ENCODE assay signal across 24 mouse cellular contexts in the genomic region with DNA sequence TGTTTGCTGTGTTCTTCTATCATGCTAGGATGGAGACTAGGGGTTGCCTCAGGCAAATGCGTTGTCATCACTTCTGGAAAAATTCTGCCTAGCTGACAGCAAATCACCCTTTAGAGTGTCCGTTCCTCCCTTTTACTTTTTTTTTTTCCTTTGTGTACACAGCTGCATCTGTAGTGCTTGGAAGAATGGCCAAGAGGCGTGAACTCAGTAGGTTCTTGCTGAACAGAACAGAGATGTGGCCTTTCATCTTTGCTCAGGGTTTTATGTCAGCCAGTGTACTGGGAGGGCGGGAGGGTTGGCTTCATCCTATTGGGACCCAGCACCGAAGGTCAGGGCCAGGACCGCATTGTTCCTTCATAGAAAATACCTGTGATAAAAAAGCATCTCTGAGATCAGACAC. TPM values are rescaled to one million over a fixed set of nuclear protein-coding genes. Genes with fewer than 3 reads are reported as not detected.
DNase-seq lines count a peak whose midpoint lies in the region; ATAC-seq and TF ChIP-seq lines count a peak whose summit lies in the region.
"Had no signal": no experiment of that assay in that cellular context is flagged by ENCODE, and none has a peak within 500 bp of the region (broad histone marks: within the 10 kb centered on the region; RNA-seq: fewer than 3 reads in every experiment).

No protein-coding gene starts in this region.

- TF ChIP-seq EP300 in lung, postnatal 0 days (IDR thresholded peaks at IDR 0.05): no peak

- no peak overlapping the region for H3K4me3 ChIP-seq in forebrain, embryonic 14.5 days (ENCODE audit: low read depth, low read length)
- no peak overlapping the region for H3K4me3 ChIP-seq in forebrain, embryonic 15.5 days
- no peak overlapping the region for H3K4me3 ChIP-seq in lung, embryonic 14.5 days (ENCODE audit: low read depth, low read length)
- H3K4me3 ChIP-seq in lung, adult 2 months (replicated peaks; ENCODE audit: extremely low read depth, low read depth, low read length): no peak overlapping the region
- H3K4me3 ChIP-seq in lung, postnatal 0 days (ENCODE audit: low read depth, low read length): no peak overlapping the region
- H3K4me3 ChIP-seq in kidney, embryonic 16.5 days (ENCODE audit: low read length): no peak overlapping the region
- H3K4me3 ChIP-seq: embryonic facial prominence, embryonic 12.5 days; embryonic facial prominence, embryonic 15.5 days; heart, adult 2 months; heart, embryonic 10.5 days; heart, embryonic 13.5 days; hindbrain, embryonic 12.5 days; hindbrain, embryonic 15.5 days had no signal

- H3K9ac ChIP-seq in forebrain, embryonic 14.5 days (ENCODE audit: low read length): no peak overlapping the region
- H3K9ac ChIP-seq in forebrain, embryonic 15.5 days (replicated peaks): no peak overlapping the region
- H3K9ac ChIP-seq in lung, embryonic 14.5 days: no peak overlapping the region
- no peak overlapping the region for H3K9ac ChIP-seq in lung, postnatal 0 days (replicated peaks; ENCODE audit: low read depth)
- no peak overlapping the region for H3K9ac ChIP-seq in kidney, embryonic 16.5 days (replicated peaks; ENCODE audit: low read length)
- H3K9ac ChIP-seq: embryonic facial prominence, embryonic 12.5 days; embryonic facial prominence, embryonic 15.5 days; heart, embryonic 13.5 days; hindbrain, embryonic 12.5 days; hindbrain, embryonic 15.5 days had no signal

- 78% methylated on average over 6 of the region's 6 CpGs for WGBS in forebrain, embryonic 14.5 days
- 77% methylated on average over 6 of the region's 6 CpGs for WGBS in forebrain, embryonic 15.5 days
- 49% methylated on average over 6 of the region's 6 CpGs for WGBS in lung, embryonic 14.5 days
- WGBS in lung, adult 2 months: 61% methylated on average over 6 of the region's 6 CpGs
- 44% methylated on average over 6 of the region's 6 CpGs for WGBS in lung, postnatal 0 days
- 59% methylated on average over 6 of the region's 6 CpGs for WGBS in kidney, embryonic 16.5 days

- no peaks in the 10 kb centered on the region for H3K36me3 ChIP-seq in forebrain, embryonic 14.5 days (ENCODE audit: control insufficient read depth, insufficient read depth, low read length)
- no peaks in the 10 kb centered on the region for H3K36me3 ChIP-seq in forebrain, embryonic 15.5 days
- no peaks in the 10 kb centered on the region for H3K36me3 ChIP-seq in lung, embryonic 14.5 days (ENCODE audit: insufficient read depth)
- no peaks in the 10 kb centered on the region for H3K36me3 ChIP-seq in lung, postnatal 0 days (ENCODE audit: insufficient read depth, low read length)
- no peaks in the 10 kb centered on the region for H3K36me3 ChIP-seq in kidney, embryonic 16.5 days (ENCODE audit: insufficient read depth, low read length)
- H3K36me3 ChIP-seq: embryonic facial prominence, embryonic 12.5 days; embryonic facial prominence, embryonic 15.5 days; G1E; heart, embryonic 13.5 days had no signal

- no peaks in the 10 kb centered on the region for H3K27me3 ChIP-seq in forebrain, embryonic 14.5 days (replicated peaks; ENCODE audit: control insufficient read depth, insufficient read depth, low read length)
- H3K27me3 ChIP-seq in forebrain, embryonic 15.5 days: no peaks in the 10 kb centered on the region
- H3K27me3 ChIP-seq in lung, embryonic 14.5 days (ENCODE audit: insufficient read depth, low read length): no peaks in the 10 kb centered on the region
- no peaks in the 10 kb centered on the region for H3K27me3 ChIP-seq in lung, postnatal 0 days (replicated peaks; ENCODE audit: insufficient read depth, low read length)
- H3K27me3 ChIP-seq in kidney, embryonic 16.5 days (ENCODE audit: insufficient read depth, low read length): no peaks in the 10 kb centered on the region
- H3K27me3 ChIP-seq: embryonic facial prominence, embryonic 12.5 days; embryonic facial prominence, embryonic 15.5 days; heart, embryonic 13.5 days; hindbrain, embryonic 12.5 days; hindbrain, embryonic 15.5 days; Patski had no signal

- H3K9me3 ChIP-seq in forebrain, embryonic 14.5 days (replicated peaks; ENCODE audit: control insufficient read depth, low read length): no peaks in the 10 kb centered on the region
- H3K9me3 ChIP-seq in forebrain, embryonic 15.5 days: no peaks in the 10 kb centered on the region
- no peaks in the 10 kb centered on the region for H3K9me3 ChIP-seq in lung, embryonic 14.5 days (ENCODE audit: low read depth, low read length)
- no peaks in the 10 kb centered on the region for H3K9me3 ChIP-seq in lung, postnatal 0 days (ENCODE audit: low read length)
- no peaks in the 10 kb centered on the region for H3K9me3 ChIP-seq in kidney, embryonic 16.5 days (ENCODE audit: low read length)
- H3K9me3 ChIP-seq: embryonic facial prominence, embryonic 12.5 days; embryonic facial prominence, embryonic 15.5 days; heart, embryonic 10.5 days; heart, embryonic 13.5 days; hindbrain, embryonic 12.5 days; hindbrain, embryonic 15.5 days had no signal

- no peaks in the 10 kb centered on the region for H3K4me1 ChIP-seq in forebrain, embryonic 14.5 days (ENCODE audit: control insufficient read depth, insufficient read depth, low read length)
- H3K4me1 ChIP-seq in forebrain, embryonic 15.5 days: no peaks in the 10 kb centered on the region
- H3K4me1 ChIP-seq in lung, embryonic 14.5 days (ENCODE audit: insufficient read depth): no peaks in the 10 kb centered on the region
- H3K4me1 ChIP-seq in lung, adult 2 months (ENCODE audit: control insufficient read depth, insufficient read depth, low read length): no peaks in the 10 kb centered on the region
- H3K4me1 ChIP-seq in lung, postnatal 0 days (ENCODE audit: insufficient read depth, low read depth, low read length): no peaks in the 10 kb centered on the region; the same call in 1 of the 2 replicates
- no peaks in the 10 kb centered on the region for H3K4me1 ChIP-seq in kidney, embryonic 16.5 days (ENCODE audit: insufficient read depth, low read length)
- H3K4me1 ChIP-seq: embryonic facial prominence, embryonic 12.5 days; hindbrain, embryonic 12.5 days; hindbrain, embryonic 15.5 days had no signal

- DNase-seq in forebrain, embryonic 14.5 days (ENCODE audit: low spot score): peak; percentile 13
- DNase-seq in lung, embryonic 14.5 days: peak; percentile 16
- DNase-seq in lung, adult 2 months: no peak
- no peak for DNase-seq in lung, postnatal 0 days (ENCODE audit: low spot score)
- no peak for DNase-seq in lung, adult 18-20 months
- DNase-seq in 3T3-L1 (ENCODE audit: low read depth, low spot score): peak; percentile 9
- DNase-seq: B cell, adult 2 months; cerebellum, adult 11 months; gastrocnemius, postnatal 36 days had no signal

- TF ChIP-seq POLR2A in lung, adult 2 months (IDR thresholded peaks at IDR 0.05; ENCODE audit: borderline replicate concordance, extremely low read depth, low read depth, low read length): no peak

- no peak overlapping the region for H3K27ac ChIP-seq in forebrain, embryonic 14.5 days (ENCODE audit: low read depth, low read length)
- no peak overlapping the region for H3K27ac ChIP-seq in forebrain, embryonic 15.5 days (replicated peaks)
- no peak overlapping the region for H3K27ac ChIP-seq in lung, embryonic 14.5 days (ENCODE audit: low read depth)
- no peak overlapping the region for H3K27ac ChIP-seq in lung, postnatal 0 days (ENCODE audit: low read length)
- H3K27ac ChIP-seq in kidney, embryonic 16.5 days (ENCODE audit: low read length): no peak overlapping the region
- H3K27ac ChIP-seq: embryonic facial prominence, embryonic 12.5 days; embryonic facial prominence, embryonic 15.5 days; heart, adult 2 months; heart, embryonic 13.5 days; hindbrain, embryonic 12.5 days; hindbrain, embryonic 15.5 days had no signal

- H3K4me2 ChIP-seq in forebrain, embryonic 14.5 days (ENCODE audit: low read length): no peak overlapping the region
- H3K4me2 ChIP-seq in forebrain, embryonic 15.5 days (replicated peaks): no peak overlapping the region
- no peak overlapping the region for H3K4me2 ChIP-seq in lung, embryonic 14.5 days
- no peak overlapping the region for H3K4me2 ChIP-seq in lung, postnatal 0 days (replicated peaks; ENCODE audit: low read depth, low read length)
- H3K4me2 ChIP-seq in kidney, embryonic 16.5 days (replicated peaks; ENCODE audit: low read depth, low read length): no peak overlapping the region
- H3K4me2 ChIP-seq: embryonic facial prominence, embryonic 12.5 days; embryonic facial prominence, embryonic 15.5 days; heart, embryonic 13.5 days; hindbrain, embryonic 12.5 days; hindbrain, embryonic 15.5 days had no signal

- TF ChIP-seq CTCF in lung, embryonic 14.5 days (IDR thresholded peaks at IDR 0.05; ENCODE audit: low read depth): no peak
- no peak for TF ChIP-seq CTCF in lung, adult 2 months (IDR thresholded peaks at IDR 0.05; ENCODE audit: insufficient read depth, low read length)
- TF ChIP-seq CTCF in lung, postnatal 0 days (IDR thresholded peaks at IDR 0.05): no peak

- ATAC-seq in forebrain, embryonic 14.5 days: no peak
- ATAC-seq in forebrain, embryonic 15.5 days (replicated peaks): no peak
- peak; percentile 48; the same call in 1 of the 2 replicates for ATAC-seq in lung, embryonic 14.5 days (ENCODE audit: insufficient read depth)
- ATAC-seq in lung, postnatal 0 days: peak; percentile 37
- no peak for ATAC-seq in kidney, embryonic 16.5 days (ENCODE audit: low FRiP score, low TSS enrichment)
- ATAC-seq: forebrain, embryonic 16.5 days; Patski had no signal

RNA-seq across cellular contexts. Expression of a gene that starts 53.1 kb away (rescaled TPM):
- not detected in 2 replicates for polyA plus RNA-seq in forebrain, embryonic 14.5 days (2014; fragmentation: Nextera tagmentation; extraction: Ambion mirVana)
- not detected in 2 replicates for polyA plus RNA-seq in forebrain, embryonic 15.5 days (2015; fragmentation: Nextera tagmentation; extraction: Ambion mirVana)
- not detected in 2 replicates for polyA plus RNA-seq in lung, embryonic 14.5 days (2014; fragmentation: Nextera tagmentation; extraction: Ambion mirVana)
- not detected in 2 replicates for polyA plus RNA-seq in lung, adult 2 months (2012; rRNA removed)
- not detected in 2 replicates for polyA plus RNA-seq in lung, postnatal 0 days (2015; fragmentation: Nextera tagmentation; extraction: Ambion mirVana)
- polyA plus RNA-seq in kidney, embryonic 16.5 days (2015; fragmentation: Nextera tagmentation; extraction: Ambion mirVana): 0.16 TPM in 1 of 2 replicates, not detected in the other
- polyA plus RNA-seq: cerebellum, adult 2 months; embryonic facial prominence, embryonic 12.5 days; embryonic facial prominence, embryonic 15.5 days; forebrain, embryonic 11.5 days; forebrain, embryonic 16.5 days; G1E; heart, adult 2 months; heart, embryonic 13.5 days; heart, embryonic 16.5 days; hindbrain, embryonic 12.5 days; Patski had no signal

Comparison
In these comparisons a context has a peak if more than half of its experiments do, and no peak if none do; other contexts are left out.
1. DNase-seq: peak in forebrain, embryonic 14.5 days (single experiment), lung, embryonic 14.5 days (single experiment) and 3T3-L1 (single experiment); none in lung, adult 2 months (single experiment), lung, postnatal 0 days (single experiment) and lung, adult 18-20 months (0 of 2).
2. ATAC-seq: peak in lung, embryonic 14.5 days (single experiment) and lung, postnatal 0 days (single experiment); none in forebrain, embryonic 14.5 days (single experiment), forebrain, embryonic 15.5 days (single experiment) and kidney, embryonic 16.5 days (single experiment).